Mouse (Mus musculus): ENCODE results near the gene Wwox. TPM values are rescaled to one million over a fixed set of nuclear protein-coding genes. Genes with fewer than 3 reads are reported as not detected.

The Wwox gene
- polyA plus RNA-seq, 1 experiment from 2014 or later, result 16.0 TPM

DNA sequence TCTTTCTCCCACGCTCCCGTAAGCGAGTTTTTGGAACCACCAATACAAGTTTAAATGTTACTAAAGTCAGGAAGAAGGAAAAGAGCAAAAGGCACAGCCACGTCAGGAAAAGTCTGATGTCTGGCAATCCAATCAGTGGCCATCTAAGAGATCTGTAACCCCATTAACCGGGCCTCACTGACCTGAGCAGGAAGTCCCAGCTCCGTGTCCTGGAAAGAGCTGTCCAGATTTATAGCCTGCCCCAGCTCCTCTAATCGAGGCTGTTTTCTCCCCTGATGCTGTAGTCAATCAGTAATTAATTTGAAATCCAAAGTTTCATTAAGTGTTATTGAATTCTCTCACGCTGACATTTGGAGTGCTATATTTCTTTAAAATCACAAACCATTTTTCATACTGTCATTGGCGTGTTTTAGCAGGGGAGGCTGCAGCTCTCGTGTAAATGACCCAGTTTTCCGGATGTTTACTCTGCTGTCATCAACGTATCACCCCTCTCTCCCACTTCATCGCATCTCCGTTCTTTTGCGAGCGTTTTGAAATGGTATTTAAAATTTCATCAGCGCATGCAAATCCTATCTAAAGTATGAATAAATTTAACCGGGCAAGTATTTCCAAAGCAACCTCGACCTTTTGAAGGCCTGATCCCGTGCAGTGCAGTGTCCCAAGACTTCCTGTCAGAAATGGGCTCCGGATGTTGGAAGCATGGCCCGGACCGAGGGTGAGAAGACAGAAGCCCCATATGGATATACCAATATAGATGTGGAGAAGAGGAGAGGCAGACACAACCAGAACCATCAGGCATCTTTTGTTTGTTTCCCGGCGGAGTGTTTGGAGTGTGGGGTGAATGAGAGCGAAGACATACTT lies 72.8 kb downstream of the Wwox start:
- no peak for ATAC-seq (replicated peaks; ENCODE audit: low FRiP score)

DNA sequence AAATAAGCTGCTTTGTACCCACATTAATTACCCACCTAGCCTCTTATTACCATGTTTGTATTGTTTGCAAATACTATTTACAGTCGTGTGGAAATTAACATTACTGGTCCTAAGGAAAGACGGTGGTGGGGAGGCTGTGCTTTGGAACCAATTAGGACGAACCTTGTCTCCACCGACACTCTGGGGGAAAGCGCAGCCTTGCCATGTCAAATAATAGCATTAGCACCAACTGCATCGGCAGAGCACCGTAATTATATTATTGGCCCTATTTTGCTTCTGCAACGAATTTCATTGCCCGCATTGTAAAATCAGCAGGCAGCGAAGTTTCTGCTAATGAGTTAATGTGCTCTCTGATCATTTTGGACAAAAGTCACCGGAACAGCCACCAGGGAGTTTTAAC lies 75.2 kb downstream of the Wwox start:
- no peak overlapping the region for H3K4me2 ChIP-seq
- H3K9ac ChIP-seq, result no peak overlapping the region
- H3K27me3 ChIP-seq, result peaks cover 4% of the 10 kb centered on the region; the same call in 1 of the 2 replicates
- no peaks in the 10 kb centered on the region for H3K9me3 ChIP-seq (replicated peaks)
- no peaks in the 10 kb centered on the region for H3K36me3 ChIP-seq
- WGBS, result 57% methylated on average over 11 of the region's 11 CpGs
- H3K4me3 ChIP-seq (replicated peaks), result no peak overlapping the region
- no peak overlapping the region for H3K27ac ChIP-seq
- no peak for ATAC-seq (replicated peaks; ENCODE audit: low FRiP score)
- peaks cover 19% of the 10 kb centered on the region for H3K4me1 ChIP-seq

More for the DNA sequence above, 72.8 kb downstream of the Wwox start:
- H3K4me2 ChIP-seq, result no peak overlapping the region
- no peak overlapping the region for H3K9ac ChIP-seq
- no peaks in the 10 kb centered on the region for H3K9me3 ChIP-seq (replicated peaks)
- 41% methylated on average over 26 of the region's 26 CpGs for WGBS
- H3K27ac ChIP-seq, result no peak overlapping the region
- H3K36me3 ChIP-seq, result no peaks in the 10 kb centered on the region
- peaks cover 4% of the 10 kb centered on the region; the same call in 1 of the 2 replicates for H3K27me3 ChIP-seq
- no peak overlapping the region for H3K4me3 ChIP-seq (replicated peaks)
- H3K4me1 ChIP-seq, result peaks cover 19% of the 10 kb centered on the region

DNA sequence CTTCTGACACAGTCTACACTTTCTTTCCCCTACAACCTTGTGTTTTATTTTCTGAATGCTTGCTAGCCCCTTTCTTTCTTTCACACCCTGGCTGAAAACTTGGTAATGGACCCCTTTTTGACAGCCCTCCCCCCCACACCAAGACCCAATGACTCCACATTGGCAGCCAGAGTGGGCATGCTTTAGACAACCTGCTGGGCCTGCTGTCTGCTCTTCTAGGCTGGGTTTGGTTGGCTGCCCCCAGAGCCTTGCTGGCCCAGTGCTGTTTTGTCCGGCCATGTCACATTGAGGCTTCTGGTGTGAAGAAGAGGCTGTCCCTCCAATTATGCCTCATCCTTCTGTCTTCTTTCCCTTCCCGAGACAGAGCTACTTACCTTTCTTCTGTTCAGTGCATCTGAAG lies 83.6 kb downstream of the Wwox start:
- H3K27me3 ChIP-seq, result no peaks in the 10 kb centered on the region
- no peak overlapping the region for H3K4me2 ChIP-seq
- no peaks in the 10 kb centered on the region for H3K36me3 ChIP-seq
- no peak overlapping the region for H3K9ac ChIP-seq
- H3K4me3 ChIP-seq (replicated peaks), result no peak overlapping the region
- H3K27ac ChIP-seq, result no peak overlapping the region
- no peak for ATAC-seq (replicated peaks; ENCODE audit: low FRiP score)
- H3K9me3 ChIP-seq (replicated peaks), result no peaks in the 10 kb centered on the region
- H3K4me1 ChIP-seq, result peaks cover 5% of the 10 kb centered on the region; the same call in 1 of the 2 replicates
- 83% methylated on average over 2 of the region's 2 CpGs for WGBS

DNA sequence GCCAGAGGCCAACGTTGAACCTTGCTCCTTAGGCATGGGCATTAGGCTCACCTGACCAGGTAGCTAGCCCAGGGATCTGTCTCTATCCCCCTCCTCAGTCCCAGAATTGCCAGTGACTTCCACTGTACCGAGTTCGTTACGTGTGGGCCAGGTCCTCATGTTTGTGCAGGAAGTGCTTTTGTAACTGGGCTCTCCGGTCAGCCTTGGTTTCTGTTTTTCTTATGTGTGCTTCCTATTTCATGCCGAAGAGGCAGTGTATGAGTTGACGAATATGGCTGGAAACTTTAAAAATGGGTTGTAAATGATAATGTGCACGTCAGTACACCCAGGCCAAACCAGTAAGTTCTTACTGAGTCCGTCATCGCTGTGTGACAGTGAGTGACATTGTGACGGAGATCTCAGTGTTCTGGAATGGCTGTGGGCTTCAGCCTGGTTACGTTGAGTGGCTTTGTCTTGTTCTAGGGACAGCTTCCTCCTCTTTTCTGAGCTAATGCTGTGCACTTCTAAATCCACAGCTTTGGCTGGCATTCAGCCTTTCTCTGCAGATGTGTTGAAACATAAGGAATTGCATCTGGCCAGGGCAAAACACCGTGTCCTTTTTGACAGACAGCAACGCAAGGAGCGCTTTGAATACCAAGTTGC lies 87.3 kb downstream of the Wwox start:
- Histone ChIP-seq H3K36me3 (no peaks in the 10 kb centered on the region), H3K9ac (no peak overlapping the region), H3K27me3 (no peaks in the 10 kb centered on the region), H3K4me3 (replicated peaks) (no peak overlapping the region), H3K4me2 (no peak overlapping the region), H3K4me1 (peaks cover 11% of the 10 kb centered on the region), H3K27ac (no peak overlapping the region), H3K9me3 (replicated peaks) (no peaks in the 10 kb centered on the region)
- WGBS, result 85% methylated on average over 15 of the region's 15 CpGs
- no peak for ATAC-seq (replicated peaks; ENCODE audit: low FRiP score)

DNA sequence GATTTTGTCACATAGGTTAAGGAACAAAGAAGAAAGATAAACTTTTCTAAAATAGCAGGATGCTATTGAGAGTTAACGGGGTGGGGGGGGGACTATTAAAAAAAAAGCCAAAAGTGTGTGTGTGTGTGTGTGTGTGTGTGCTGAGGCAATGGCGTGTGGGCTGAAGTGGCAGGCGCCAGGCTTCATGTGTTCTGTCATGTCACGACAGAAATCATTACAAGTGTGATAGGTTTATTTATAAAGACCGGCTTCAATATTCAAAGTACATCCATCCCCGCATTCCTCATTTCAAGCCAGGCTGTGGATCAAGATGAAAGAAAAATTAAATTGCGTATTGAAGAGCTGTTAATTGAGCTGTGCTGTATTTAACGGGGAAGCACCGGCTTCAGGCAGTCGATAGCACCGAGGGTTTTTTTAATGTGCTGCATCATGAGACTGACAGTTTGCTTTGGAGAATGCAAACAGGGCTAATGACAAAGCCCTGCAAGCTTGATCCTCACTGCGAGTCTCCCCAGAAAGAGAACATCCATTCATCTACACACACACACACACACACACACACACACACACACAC lies 88.3 kb downstream of the Wwox start:
- Histone ChIP-seq H3K36me3 (no peaks in the 10 kb centered on the region), H3K4me2 (no peak overlapping the region), H3K4me3 (replicated peaks) (no peak overlapping the region), H3K27me3 (no peaks in the 10 kb centered on the region), H3K4me1 (peaks cover 9% of the 10 kb centered on the region), H3K9me3 (replicated peaks) (no peaks in the 10 kb centered on the region), H3K27ac (no peak overlapping the region), H3K9ac (no peak overlapping the region)
- ATAC-seq (replicated peaks; ENCODE audit: low FRiP score), result no peak
- 80% methylated on average over 12 of the region's 12 CpGs for whole genome bisulfite sequencing

DNA sequence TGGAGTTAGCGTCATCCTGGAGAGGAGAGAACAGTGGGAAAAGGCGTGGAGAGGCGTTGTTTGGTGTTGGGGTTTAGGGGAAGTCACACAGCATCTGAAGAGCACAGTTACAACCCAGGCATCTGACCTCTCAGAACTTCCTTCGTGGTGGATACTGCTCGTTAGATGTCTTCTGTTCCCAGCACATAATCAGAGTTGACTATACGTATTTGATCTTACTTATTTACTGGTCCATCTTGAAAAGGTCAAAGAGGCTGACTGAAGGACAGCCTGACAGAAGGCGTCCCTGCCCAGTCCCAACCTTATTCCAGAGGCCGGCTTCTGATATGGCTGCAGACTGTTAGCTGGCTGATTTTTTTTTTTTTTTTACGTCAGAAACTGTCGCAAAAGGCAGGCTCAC lies 90.1 kb downstream of the Wwox start:
- no peak overlapping the region for H3K9ac ChIP-seq
- peaks cover 9% of the 10 kb centered on the region for H3K4me1 ChIP-seq
- H3K27me3 ChIP-seq, result 0 out of 2 replicates have a peak, but pooled peaks cover 4% of the 10 kb centered on the region
- H3K36me3 ChIP-seq, result no peaks in the 10 kb centered on the region
- H3K27ac ChIP-seq, result no peak overlapping the region
- no peak overlapping the region for H3K4me3 ChIP-seq (replicated peaks)
- WGBS, result 82% methylated on average over 10 of the region's 10 CpGs
- no peaks in the 10 kb centered on the region for H3K9me3 ChIP-seq (replicated peaks)
- no peak for ATAC-seq (replicated peaks; ENCODE audit: low FRiP score)
- H3K4me2 ChIP-seq, result no peak overlapping the region

DNA sequence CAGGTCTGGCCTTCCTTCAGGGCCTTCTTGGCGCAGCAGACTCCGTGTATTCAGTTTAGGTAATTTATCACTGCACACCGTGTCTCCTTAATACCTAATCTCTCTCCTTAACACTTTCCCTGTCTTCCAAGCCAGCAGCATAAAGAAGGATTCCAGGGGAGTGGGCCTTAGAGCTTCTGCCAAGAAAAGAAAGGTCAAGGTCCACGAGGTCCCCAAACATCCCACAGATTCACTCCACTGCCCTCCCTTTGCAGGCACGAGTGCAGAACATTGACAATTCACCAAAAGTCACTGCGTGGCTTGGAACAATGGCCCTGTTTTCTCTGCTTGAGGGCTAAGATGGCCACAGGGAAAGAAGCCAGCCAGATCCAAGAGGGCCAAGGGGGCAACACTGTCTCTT lies 96.7 kb downstream of the Wwox start:
- Histone ChIP-seq H3K4me3 (replicated peaks) (no peak overlapping the region), H3K36me3 (no peaks in the 10 kb centered on the region), H3K9ac (no peak overlapping the region), H3K27me3 (peaks cover 4% of the 10 kb centered on the region; the same call in 1 of the 2 replicates), H3K4me1 (peaks cover 32% of the 10 kb centered on the region), H3K27ac (peak overlapping the region; percentile 20), H3K4me2 (no peak overlapping the region), H3K9me3 (replicated peaks) (no peaks in the 10 kb centered on the region)
- ATAC-seq (replicated peaks; ENCODE audit: low FRiP score), result peak; percentile 47; the same call in 1 of the 2 replicates
- WGBS, result 33% methylated on average over 6 of the region's 6 CpGs

DNA sequence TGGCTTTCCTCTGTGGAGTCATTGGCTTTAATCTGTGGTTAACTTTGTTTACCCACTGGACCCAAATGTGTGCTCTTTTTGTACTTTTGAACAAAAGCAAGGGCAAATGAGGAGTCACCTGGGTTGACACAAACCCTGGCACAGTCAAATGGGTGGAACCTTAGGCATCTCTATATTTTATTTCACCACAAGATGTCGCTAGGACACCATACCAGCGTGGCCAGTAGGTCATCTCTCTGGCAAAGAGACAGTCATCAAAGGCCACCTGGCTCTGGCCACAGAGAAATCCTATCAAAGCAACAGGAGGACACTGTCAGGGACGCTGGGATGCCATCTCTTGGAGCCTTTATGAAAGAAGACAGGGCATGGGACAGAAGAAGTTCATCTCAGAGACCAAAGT lies 101.7 kb downstream of the Wwox start:
- Histone ChIP-seq H3K4me2 (no peak overlapping the region), H3K9ac (no peak overlapping the region), H3K9me3 (replicated peaks) (no peaks in the 10 kb centered on the region), H3K4me1 (peaks cover 19% of the 10 kb centered on the region), H3K4me3 (replicated peaks) (no peak overlapping the region), H3K36me3 (no peaks in the 10 kb centered on the region), H3K27ac (no peak overlapping the region), H3K27me3 (no peaks in the 10 kb centered on the region; the same call in 1 of the 2 replicates)
- no peak for ATAC-seq (replicated peaks; ENCODE audit: low FRiP score)
- 4% methylated on average over 3 of the region's 3 CpGs for WGBS

DNA sequence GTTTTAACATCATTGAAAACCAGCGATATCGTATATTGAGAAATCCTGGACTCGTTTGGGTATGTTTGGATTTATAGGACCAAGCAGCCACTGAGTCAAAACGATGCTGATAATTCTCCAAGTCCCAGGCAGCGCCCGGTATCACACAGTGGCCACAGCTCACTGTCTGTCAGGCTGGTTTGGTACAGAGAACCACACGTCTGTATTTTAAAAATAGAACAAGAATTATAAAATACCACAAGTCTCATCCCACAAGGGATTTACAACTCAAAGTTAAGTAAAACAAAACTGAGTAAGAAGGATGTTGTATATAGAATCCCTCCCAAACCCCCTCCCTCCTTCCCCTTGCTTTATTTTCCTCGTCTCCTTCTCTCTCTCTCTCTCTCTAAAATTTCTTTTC lies 108.9 kb downstream of the Wwox start:
- no peak overlapping the region for H3K4me2 ChIP-seq
- WGBS, result 61% methylated on average over 8 of the region's 8 CpGs
- H3K27ac ChIP-seq, result no peak overlapping the region
- H3K9ac ChIP-seq, result no peak overlapping the region
- H3K27me3 ChIP-seq, result no peaks in the 10 kb centered on the region
- H3K36me3 ChIP-seq, result no peaks in the 10 kb centered on the region
- no peak overlapping the region for H3K4me3 ChIP-seq (replicated peaks)
- H3K9me3 ChIP-seq (replicated peaks), result no peaks in the 10 kb centered on the region
- no peak for ATAC-seq (replicated peaks; ENCODE audit: low FRiP score)
- H3K4me1 ChIP-seq, result peaks cover 10% of the 10 kb centered on the region; the same call in 1 of the 2 replicates

DNA sequence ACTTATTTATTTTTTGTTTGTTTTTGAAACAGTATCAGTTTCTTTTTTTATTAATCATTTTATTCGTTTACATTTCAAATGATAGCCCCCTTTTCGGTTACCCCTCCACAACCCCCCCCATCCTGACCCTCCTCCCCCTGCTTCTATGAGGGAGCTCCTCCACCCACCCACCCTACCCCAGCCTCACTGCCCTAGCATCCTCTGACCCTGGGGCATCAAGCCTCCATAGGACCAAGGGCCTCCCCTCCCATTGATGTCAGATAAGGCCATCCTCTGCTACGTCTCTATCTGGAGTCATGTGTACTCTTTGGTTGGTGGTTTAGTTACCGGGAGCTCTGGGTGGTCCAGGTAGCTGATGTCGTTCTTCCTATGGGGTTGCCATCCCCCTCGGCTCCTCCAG lies 109.4 kb downstream of the Wwox start:
- Histone ChIP-seq H3K36me3 (no peaks in the 10 kb centered on the region), H3K4me2 (no peak overlapping the region), H3K9ac (no peak overlapping the region), H3K9me3 (replicated peaks) (no peaks in the 10 kb centered on the region), H3K4me1 (peaks cover 10% of the 10 kb centered on the region; the same call in 1 of the 2 replicates), H3K27ac (no peak overlapping the region), H3K27me3 (no peaks in the 10 kb centered on the region), H3K4me3 (replicated peaks) (no peak overlapping the region)
- 50% methylated on average over 6 of the region's 6 CpGs for WGBS
- ATAC-seq (replicated peaks; ENCODE audit: low FRiP score), result no peak

DNA sequence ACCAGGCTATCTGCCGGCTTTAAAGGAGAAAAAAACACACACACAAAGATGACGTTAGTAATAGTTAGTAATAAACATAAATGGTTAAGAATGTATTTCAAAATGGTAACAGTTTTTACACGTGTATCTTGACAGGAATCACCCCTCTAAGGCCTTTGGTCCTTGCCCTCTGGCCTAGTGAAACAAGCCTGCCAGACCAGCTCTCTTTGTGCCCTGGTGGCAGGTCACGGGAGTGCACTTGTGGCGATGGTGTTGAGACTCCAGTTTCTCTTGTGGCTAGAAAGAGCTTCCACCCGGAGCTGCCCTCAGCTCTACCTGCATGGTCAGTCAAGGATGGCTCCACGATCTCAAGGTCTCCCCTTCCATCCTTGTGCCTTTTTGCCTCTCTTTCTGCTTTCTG lies 110.6 kb downstream of the Wwox start:
- H3K4me2 ChIP-seq, result no peak overlapping the region
- ATAC-seq (replicated peaks; ENCODE audit: low FRiP score), result no peak
- no peaks in the 10 kb centered on the region for H3K36me3 ChIP-seq
- no peak overlapping the region for H3K9ac ChIP-seq
- H3K4me1 ChIP-seq, result peaks cover 13% of the 10 kb centered on the region
- H3K4me3 ChIP-seq (replicated peaks), result no peak overlapping the region
- 65% methylated on average over 7 of the region's 7 CpGs for WGBS
- H3K27me3 ChIP-seq, result no peaks in the 10 kb centered on the region
- H3K9me3 ChIP-seq (replicated peaks), result no peaks in the 10 kb centered on the region
- no peak overlapping the region for H3K27ac ChIP-seq

DNA sequence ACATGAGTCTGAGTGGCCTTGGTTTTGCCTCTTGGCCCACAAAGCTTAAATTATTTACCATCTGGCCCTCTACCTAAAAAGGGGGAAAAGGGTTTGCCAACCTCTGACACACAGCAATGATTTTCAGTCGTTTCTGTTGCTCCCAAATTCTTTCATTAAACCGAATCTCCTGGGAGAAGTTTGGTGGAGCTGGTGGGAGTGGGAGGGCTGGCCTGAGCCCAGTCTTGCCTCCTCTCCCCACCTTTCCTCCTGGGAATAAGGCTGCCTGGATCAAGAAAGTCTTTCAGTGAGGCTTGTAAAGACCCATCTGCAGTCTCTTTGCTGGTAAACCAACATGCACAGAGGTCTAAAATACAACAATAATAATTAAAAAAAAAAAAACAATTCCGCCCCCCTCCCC lies 113.2 kb downstream of the Wwox start:
- H3K4me3 ChIP-seq (replicated peaks), result no peak overlapping the region
- no peaks in the 10 kb centered on the region for H3K27me3 ChIP-seq
- H3K36me3 ChIP-seq, result no peaks in the 10 kb centered on the region
- peaks cover 18% of the 10 kb centered on the region for H3K4me1 ChIP-seq
- 45% methylated on average over 3 of the region's 3 CpGs for WGBS
- no peak overlapping the region for H3K27ac ChIP-seq
- no peak overlapping the region for H3K9ac ChIP-seq
- no peaks in the 10 kb centered on the region for H3K9me3 ChIP-seq (replicated peaks)
- ATAC-seq (replicated peaks; ENCODE audit: low FRiP score), result no peak
- no peak overlapping the region for H3K4me2 ChIP-seq
